7 mouse cellular contexts compared by ENCODE assay signal in genomic region chr3:51559594-51560450, GRCm38 (mm10). TPM values are rescaled to one million over a fixed set of nuclear protein-coding genes. Genes with fewer than 3 reads are reported as not detected.
DNase-seq lines count a peak whose midpoint lies in the region; ATAC-seq lines count a peak whose summit lies in the region.

No protein-coding gene starts in this region.

- peak overlapping the region; percentile 98 for H3K4me2 ChIP-seq in intestine, embryonic 16.5 days (ENCODE audit: low read depth, low read length)
- peak overlapping the region; percentile 99 for H3K4me2 ChIP-seq in limb, embryonic 11.5 days (ENCODE audit: low read depth, severe bottlenecking)
- peak overlapping the region; percentile 91 for H3K4me2 ChIP-seq in midbrain, embryonic 13.5 days (replicated peaks)

- intact Hi-C loops in gastrocnemius, postnatal 36 days (cut with DNase I): loop anchor here (5.0 kb wide), 1 partner anchor 48 kb away; no protein-coding TSS in a partner anchor

- peak overlapping the region; percentile 90 for H3K9ac ChIP-seq in intestine, embryonic 16.5 days (ENCODE audit: low read depth, low read length)
- peak overlapping the region; percentile 90 for H3K9ac ChIP-seq in limb, embryonic 11.5 days (ENCODE audit: low read length)
- H3K9ac ChIP-seq in midbrain, embryonic 13.5 days (replicated peaks): peak overlapping the region; percentile 95

- peaks cover 13% of the 10 kb centered on the region for H3K4me1 ChIP-seq in intestine, embryonic 16.5 days (ENCODE audit: control insufficient read depth, insufficient read depth, low read length)
- peaks cover 6% of the 10 kb centered on the region; the same call in 1 of the 2 replicates for H3K4me1 ChIP-seq in limb, embryonic 11.5 days (ENCODE audit: control insufficient read depth, insufficient read depth, low read length)
- peaks cover 40% of the 10 kb centered on the region for H3K4me1 ChIP-seq in midbrain, embryonic 13.5 days (replicated peaks)

- ATAC-seq in intestine, embryonic 16.5 days: peak; percentile 56
- peak; percentile 63 for ATAC-seq in limb, embryonic 11.5 days (ENCODE audit: insufficient number of reproducible peaks, low FRiP score, low TSS enrichment, low read depth)
- ATAC-seq in midbrain, embryonic 13.5 days: peak; percentile 76

- peak overlapping the region; percentile 84 for H3K4me3 ChIP-seq in intestine, embryonic 16.5 days (ENCODE audit: low read length)
- H3K4me3 ChIP-seq in limb, embryonic 11.5 days (ENCODE audit: low read depth, low read length): peak overlapping the region; percentile 81
- H3K4me3 ChIP-seq in midbrain, embryonic 13.5 days (replicated peaks): peak overlapping the region; percentile 82

- H3K27me3 ChIP-seq in intestine, embryonic 16.5 days (replicated peaks; ENCODE audit: control insufficient read depth, insufficient read depth, low read length): no peaks in the 10 kb centered on the region
- H3K27me3 ChIP-seq in limb, embryonic 11.5 days (ENCODE audit: control insufficient read depth, insufficient read depth, low read length): no peaks in the 10 kb centered on the region
- H3K27me3 ChIP-seq in midbrain, embryonic 13.5 days: 0 out of 2 replicates have a peak, but pooled peaks cover 4% of the 10 kb centered on the region

- no peaks in the 10 kb centered on the region for H3K9me3 ChIP-seq in intestine, embryonic 16.5 days (ENCODE audit: control insufficient read depth, low read length)
- no peaks in the 10 kb centered on the region for H3K9me3 ChIP-seq in limb, embryonic 11.5 days (ENCODE audit: control insufficient read depth, low read length)
- no peaks in the 10 kb centered on the region for H3K9me3 ChIP-seq in midbrain, embryonic 13.5 days

- under 1% methylated on average over 72 of the region's 80 CpGs for WGBS in intestine, embryonic 16.5 days
- WGBS in limb, embryonic 11.5 days: under 1% methylated on average over 68 of the region's 80 CpGs
- under 1% methylated on average over 68 of the region's 80 CpGs for WGBS in midbrain, embryonic 13.5 days

- H3K27ac ChIP-seq in intestine, embryonic 16.5 days (ENCODE audit: low read length): peak overlapping the region; percentile 94
- peak overlapping the region; percentile 73 for H3K27ac ChIP-seq in limb, embryonic 11.5 days (replicated peaks; ENCODE audit: low read depth, low read length)
- peak overlapping the region; percentile 94 for H3K27ac ChIP-seq in midbrain, embryonic 13.5 days

- H3K36me3 ChIP-seq in intestine, embryonic 16.5 days (ENCODE audit: control insufficient read depth, insufficient read depth, low read length): peaks cover 4% of the 10 kb centered on the region; the same call in 1 of the 2 replicates
- no peaks in the 10 kb centered on the region for H3K36me3 ChIP-seq in limb, embryonic 11.5 days (ENCODE audit: control insufficient read depth, insufficient read depth, low read length)
- H3K36me3 ChIP-seq in midbrain, embryonic 13.5 days: no peaks in the 10 kb centered on the region; the same call in 1 of the 2 replicates

- DNase-seq in adrenal gland, adult 8-10 months: peak; percentile 81
- DNase-seq in embryo, embryonic 11 days: peak; percentile 89
- peak; percentile 74 to 79 for DNase-seq in gastrocnemius, postnatal 36 days
- DNase-seq in limb, embryonic 11.5 days (ENCODE audit: low spot score): peak; percentile 86
- peak; percentile 76 for DNase-seq in spleen, adult 18-20 months

RNA-seq across cellular contexts. Expression of gene Setd7, which starts 0.9 kb away (rescaled TPM):
- total RNA-seq in adrenal gland, adult 8-10 months (2022): 10 to 100 TPM; 52.6 to 77.9 (median 66.4) TPM
- total RNA-seq in gastrocnemius, postnatal 36 days (2021): 100 to 1,000 TPM; 144 to 153 TPM
- polyA plus RNA-seq in intestine, embryonic 16.5 days (2015; fragmentation: Nextera tagmentation; extraction: Ambion mirVana): 1.8 and 2.0 TPM in 2 replicates
- polyA plus RNA-seq in limb, embryonic 11.5 days (2014; fragmentation: Nextera tagmentation; extraction: Ambion mirVana): 4.7 and 4.9 TPM in 2 replicates
- 4.6 TPM in 2 replicates for polyA plus RNA-seq in midbrain, embryonic 13.5 days (2015; fragmentation: Nextera tagmentation; extraction: Ambion mirVana)

Comparison
In these comparisons a context has a peak if more than half of its experiments do, and no peak if none do; other contexts are left out.
1. Peak in every context shown above with its lines: DNase-seq, ATAC-seq, H3K4me3 ChIP-seq and H3K27ac ChIP-seq.